8 mouse cellular contexts compared by ENCODE assay signal in genomic region chr6:49367159-49368054, GRCm38 (mm10). TPM values are rescaled to one million over a fixed set of nuclear protein-coding genes. Genes with fewer than 3 reads are reported as not detected.
DNase-seq lines count a peak whose midpoint lies in the region; ATAC-seq lines count a peak whose summit lies in the region.

Fam221a (plus strand) TSS chr6:49367739.

- H3K4me1 ChIP-seq in hindbrain, embryonic 12.5 days = peaks cover 6% of the 10 kb centered on the region

- H3K9ac ChIP-seq in hindbrain, embryonic 12.5 days = peak within 1 kb of the TSS; percentile 67

- H3K4me3 ChIP-seq in hindbrain, embryonic 12.5 days = peak within 1 kb of the TSS; percentile 57

- peak; percentile 72 for DNase-seq in MN1 (ENCODE audit: low spot score)
- DNase-seq in cerebellum, adult 9-10 months = peak; percentile 83
- peak; percentile 36 to 53 for DNase-seq in frontal cortex, adult 2 months (ENCODE audit: extremely low spot score in 1 of 2, low spot score in 1 of 2)
- DNase-seq in layer of hippocampus, postnatal 14 days (ENCODE audit: low spot score in 2 of 2) = peak; percentile 34 to 36
- peak; percentile 91 for DNase-seq in lung, postnatal 14 days
- DNase-seq in retina, adult 2 months (ENCODE audit: low read depth, low spot score) = peak; percentile 85
- peak; percentile 95 to 98 for DNase-seq in thymus, postnatal 36 days

- H3K36me3 ChIP-seq in hindbrain, embryonic 12.5 days = no peaks in the 10 kb centered on the region

- H3K9me3 ChIP-seq in hindbrain, embryonic 12.5 days (replicated peaks) = no peaks in the 10 kb centered on the region

- no peaks in the 10 kb centered on the region for H3K27me3 ChIP-seq in hindbrain, embryonic 12.5 days

- ATAC-seq in hindbrain, embryonic 12.5 days (ENCODE audit: low FRiP score) = peak; percentile 97

- peak within 1 kb of the TSS; percentile 85 for H3K4me2 ChIP-seq in hindbrain, embryonic 12.5 days (replicated peaks)

- no peak within 1 kb of the TSS for H3K27ac ChIP-seq in hindbrain, embryonic 12.5 days

- 4% methylated on average over 41 of the region's 49 CpGs for WGBS in hindbrain, embryonic 12.5 days

RNA-seq across cellular contexts. Expression of gene Fam221a, which starts in this region (rescaled TPM):
- polyA plus RNA-seq in frontal cortex, adult 2 months (2012; rRNA removed) = 1.4 and 1.8 TPM in 2 replicates
- polyA plus RNA-seq in hindbrain, embryonic 12.5 days (2016; fragmentation: Nextera tagmentation; extraction: Ambion mirVana) = 5.1 and 6.1 TPM in 2 replicates
- 1 to 10 TPM; 1.1 to 1.2 TPM for total RNA-seq in layer of hippocampus, postnatal 14 days (2021)

Comparison
In these comparisons a context has a peak if more than half of its experiments do, and no peak if none do; other contexts are left out.
1. DNase-seq: peak in every context shown above with its lines; median percentile 96 in thymus, postnatal 36 days; 91 in lung, postnatal 14 days; 85 in retina, adult 2 months; 83 in cerebellum, adult 9-10 months; 72 in MN1; 44 in frontal cortex, adult 2 months; 35 in layer of hippocampus, postnatal 14 days.